13 mouse cellular contexts compared by ENCODE assay signal in genomic region chrX:11099146-11100087, GRCm38 (mm10).
A peak's percentile ranks its signal among the peaks of the same experiment; 100 is the strongest.
DNase-seq lines count a peak whose midpoint lies in the region; ATAC-seq lines count a peak whose summit lies in the region.
"Had no signal": no experiment of that assay in that cellular context is flagged by ENCODE, and none has a peak within 500 bp of the region (broad histone marks: within the 10 kb centered on the region; RNA-seq: fewer than 3 reads in every experiment).

No protein-coding gene starts in this region.

- DNase-seq in 3T3-L1 (ENCODE audit: low read depth, low spot score): peak; percentile 3
- DNase-seq in ZHBTc4 (ENCODE audit: low read depth, low spot score): peak; percentile 18
- DNase-seq in midbrain, embryonic 11.5 days (ENCODE audit: low spot score, missing footprints): no peak
- no peak for DNase-seq in heart, postnatal 4 days
- DNase-seq in liver, embryonic 11.5 days (ENCODE audit: low spot score): no peak
- no peak for DNase-seq in thymus, postnatal 25 days
- DNase-seq: adrenal gland, adult 2 months; cerebellum, postnatal 14 days; kidney, postnatal 14 days had no signal

- peaks cover 16% of the 10 kb centered on the region for H3K4me1 ChIP-seq in hindbrain, embryonic 12.5 days
- H3K4me1 ChIP-seq in midbrain, embryonic 11.5 days (ENCODE audit: control insufficient read depth, insufficient read depth, low read length): no peaks in the 10 kb centered on the region
- H3K4me1 ChIP-seq in liver, embryonic 11.5 days (replicated peaks; ENCODE audit: control insufficient read depth, insufficient read depth, low read length): no peaks in the 10 kb centered on the region
- H3K4me1 ChIP-seq: heart, embryonic 15.5 days; liver, embryonic 12.5 days had no signal

- no peak overlapping the region for H3K4me3 ChIP-seq in hindbrain, embryonic 12.5 days
- H3K4me3 ChIP-seq in midbrain, embryonic 11.5 days (ENCODE audit: low read depth, low read length): no peak overlapping the region
- H3K4me3 ChIP-seq in liver, embryonic 11.5 days (ENCODE audit: low read depth, low read length): no peak overlapping the region
- H3K4me3 ChIP-seq: heart, embryonic 15.5 days; liver, embryonic 12.5 days had no signal

- peak overlapping the region; percentile 55 for H3K27ac ChIP-seq in hindbrain, embryonic 12.5 days
- no peak overlapping the region for H3K27ac ChIP-seq in midbrain, embryonic 11.5 days (ENCODE audit: low read depth, low read length)
- H3K27ac ChIP-seq in liver, embryonic 11.5 days (ENCODE audit: low read depth, low read length): no peak overlapping the region
- H3K27ac ChIP-seq: heart, embryonic 15.5 days; liver, embryonic 12.5 days had no signal

- 50% methylated on average over 13 of the region's 13 CpGs for WGBS in hindbrain, embryonic 12.5 days
- 61% methylated on average over 13 of the region's 13 CpGs for WGBS in midbrain, embryonic 11.5 days
- 69% methylated on average over 13 of the region's 13 CpGs for WGBS in liver, embryonic 11.5 days

- no peak overlapping the region for H3K4me2 ChIP-seq in hindbrain, embryonic 12.5 days (replicated peaks)
- no peak overlapping the region for H3K4me2 ChIP-seq in midbrain, embryonic 11.5 days
- no peak overlapping the region for H3K4me2 ChIP-seq in liver, embryonic 11.5 days
- H3K4me2 ChIP-seq: heart, embryonic 15.5 days; liver, embryonic 12.5 days had no signal

- no peak overlapping the region for H3K9ac ChIP-seq in hindbrain, embryonic 12.5 days
- no peak overlapping the region for H3K9ac ChIP-seq in midbrain, embryonic 11.5 days (ENCODE audit: low read length)
- no peak overlapping the region for H3K9ac ChIP-seq in liver, embryonic 11.5 days (ENCODE audit: low read depth, low read length)
- H3K9ac ChIP-seq: heart, embryonic 15.5 days; liver, embryonic 12.5 days had no signal

- no peaks in the 10 kb centered on the region for H3K9me3 ChIP-seq in hindbrain, embryonic 12.5 days (replicated peaks)
- no peaks in the 10 kb centered on the region for H3K9me3 ChIP-seq in midbrain, embryonic 11.5 days (ENCODE audit: control insufficient read depth, low read length)
- no peaks in the 10 kb centered on the region for H3K9me3 ChIP-seq in liver, embryonic 11.5 days (ENCODE audit: control insufficient read depth, low read length)
- H3K9me3 ChIP-seq: heart, embryonic 15.5 days; liver, embryonic 12.5 days had no signal

- peaks cover 3% of the 10 kb centered on the region; the same call in 1 of the 2 replicates for H3K27me3 ChIP-seq in hindbrain, embryonic 12.5 days
- no peaks in the 10 kb centered on the region for H3K27me3 ChIP-seq in midbrain, embryonic 11.5 days (ENCODE audit: control insufficient read depth, insufficient read depth, low read length)
- no peaks in the 10 kb centered on the region; the same call in 1 of the 2 replicates for H3K27me3 ChIP-seq in liver, embryonic 11.5 days (replicated peaks; ENCODE audit: control insufficient read depth, insufficient read depth, low read length)
- H3K27me3 ChIP-seq: heart, embryonic 15.5 days had no signal

- H3K36me3 ChIP-seq in hindbrain, embryonic 12.5 days: no peaks in the 10 kb centered on the region
- no peaks in the 10 kb centered on the region for H3K36me3 ChIP-seq in midbrain, embryonic 11.5 days (ENCODE audit: control insufficient read depth, insufficient read depth, low read length)
- no peaks in the 10 kb centered on the region for H3K36me3 ChIP-seq in liver, embryonic 11.5 days (ENCODE audit: control insufficient read depth, insufficient read depth, low read length)
- H3K36me3 ChIP-seq: heart, embryonic 15.5 days; liver, embryonic 12.5 days had no signal

- ATAC-seq in hindbrain, embryonic 12.5 days (ENCODE audit: low FRiP score): peak; percentile 71
- peak; percentile 63; the same call in 1 of the 2 replicates for ATAC-seq in midbrain, embryonic 11.5 days (ENCODE audit: low FRiP score)
- no peak for ATAC-seq in activated CD4-positive, CD25-positive, alpha-beta regulatory T cell, adult 4 months
- ATAC-seq in liver, embryonic 11.5 days (replicated peaks; ENCODE audit: low FRiP score): no peak
- ATAC-seq: liver, embryonic 12.5 days had no signal

Comparison
In these comparisons a context has a peak if more than half of its experiments do, and no peak if none do; other contexts are left out.
1. DNase-seq: peak in 3T3-L1 (single experiment) and ZHBTc4 (single experiment); none in midbrain, embryonic 11.5 days (single experiment), heart, postnatal 4 days (single experiment), liver, embryonic 11.5 days (single experiment) and thymus, postnatal 25 days (single experiment).
2. ATAC-seq: peak in hindbrain, embryonic 12.5 days (single experiment) and midbrain, embryonic 11.5 days (single experiment); none in activated CD4-positive, CD25-positive, alpha-beta regulatory T cell, adult 4 months (single experiment) and liver, embryonic 11.5 days (single experiment).